Mouse (Mus musculus): ENCODE results near the gene Kng2. TPM values are rescaled to one million over a fixed set of nuclear protein-coding genes. Genes with fewer than 3 reads are reported as not detected.
A peak's percentile ranks its signal among the peaks of the same experiment; 100 is the strongest.
"Not testable (repeated sequence)": the region's sequence is repeated elsewhere in the genome, so short reads cannot be mapped to it uniquely, and the experiment has no call there.

Gene Kng2
- polyA plus RNA-seq, 1 experiment from 2014 or later = not detected

DNA sequence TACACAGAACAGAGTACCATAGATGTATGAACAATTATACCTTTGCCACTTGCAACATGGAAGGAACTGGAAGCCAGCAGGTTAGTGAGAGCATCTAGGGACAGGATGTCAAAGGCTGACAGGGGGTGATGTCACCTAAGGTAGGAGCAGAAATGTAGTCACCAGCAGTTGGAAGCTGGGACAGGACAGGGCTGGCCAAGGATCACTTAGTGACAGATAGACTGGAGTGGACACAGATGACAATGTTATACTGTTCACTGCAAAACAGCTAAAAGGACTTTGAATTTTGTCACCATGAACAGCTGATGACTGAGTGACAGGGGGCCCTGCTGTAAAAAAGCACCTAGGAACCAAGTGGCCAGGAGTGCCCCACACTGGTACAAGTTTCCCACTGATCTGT, 2.7 kb downstream of the Kng2 start:
- no peaks in the 10 kb centered on the region for H3K9me3 ChIP-seq (replicated peaks)
- H3K36me3 ChIP-seq (ENCODE audit: poor library complexity, severe bottlenecking) = no peaks in the 10 kb centered on the region
- no peak overlapping the region for H3K4me3 ChIP-seq
- 0 out of 2 replicates have a peak, but pooled peaks cover 3% of the 10 kb centered on the region for H3K4me1 ChIP-seq
- ATAC-seq = no peak
- H3K4me2 ChIP-seq = no peak overlapping the region
- H3K27ac ChIP-seq = no peak overlapping the region
- no peak overlapping the region for H3K9ac ChIP-seq
- no peaks in the 10 kb centered on the region for H3K27me3 ChIP-seq

GRCm38 (mm10) chr16:23025111-23025510, 4.2 kb downstream of the Kng2 start:
- no peak for ATAC-seq
- WGBS = 30% methylated on average over 6 of the region's 6 CpGs
- Histone ChIP-seq H3K4me1 (0 out of 2 replicates have a peak, but pooled peaks cover 3% of the 10 kb centered on the region), H3K27me3 (no peaks in the 10 kb centered on the region), H3K4me2 (no peak overlapping the region), H3K9me3 (replicated peaks) (no peaks in the 10 kb centered on the region), H3K9ac (no peak overlapping the region), H3K36me3 (ENCODE audit: poor library complexity, severe bottlenecking) (no peaks in the 10 kb centered on the region), H3K27ac (no peak overlapping the region), H3K4me3 (no peak overlapping the region)

- H3K9ac ChIP-seq; H3K4me3 ChIP-seq; H3K36me3 ChIP-seq (ENCODE audit: poor library complexity, severe bottlenecking); H3K4me1 ChIP-seq; H3K4me2 ChIP-seq; ATAC-seq; H3K27me3 ChIP-seq; H3K9me3 ChIP-seq (replicated peaks); H3K27ac ChIP-seq: not testable (repeated sequence)
- 3% methylated on average over 1 of the region's 1 CpGs for WGBS
Measured at GRCm38 (mm10) chr16:23020571-23020970, 8.7 kb downstream of the Kng2 start.

DNA sequence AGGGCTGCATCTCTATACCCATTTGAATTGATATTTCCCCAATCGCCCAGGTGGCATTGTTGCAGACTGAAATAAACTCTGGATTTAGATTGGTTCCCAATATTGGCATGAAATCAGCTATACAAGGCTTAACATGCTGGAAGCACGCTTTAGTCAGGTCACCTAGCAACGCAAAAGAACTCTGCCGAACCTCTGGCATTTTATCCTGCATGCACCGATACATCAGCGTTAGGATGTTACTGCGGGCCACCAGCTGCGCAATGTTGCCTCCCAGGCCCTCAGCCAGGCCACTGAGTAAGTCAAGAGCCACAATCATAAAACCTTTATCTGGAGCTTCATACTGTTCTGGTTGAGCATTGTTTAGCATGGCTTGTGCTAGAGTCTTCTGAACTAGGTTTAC, 14.6 kb downstream of the Kng2 start:
- H3K4me1 ChIP-seq; H3K36me3 ChIP-seq (ENCODE audit: poor library complexity, severe bottlenecking); ATAC-seq; H3K9ac ChIP-seq; H3K4me3 ChIP-seq; H3K27me3 ChIP-seq; H3K9me3 ChIP-seq (replicated peaks); H3K4me2 ChIP-seq; H3K27ac ChIP-seq: not testable (repeated sequence)
- 86% methylated on average over 8 of the region's 8 CpGs for WGBS

DNA sequence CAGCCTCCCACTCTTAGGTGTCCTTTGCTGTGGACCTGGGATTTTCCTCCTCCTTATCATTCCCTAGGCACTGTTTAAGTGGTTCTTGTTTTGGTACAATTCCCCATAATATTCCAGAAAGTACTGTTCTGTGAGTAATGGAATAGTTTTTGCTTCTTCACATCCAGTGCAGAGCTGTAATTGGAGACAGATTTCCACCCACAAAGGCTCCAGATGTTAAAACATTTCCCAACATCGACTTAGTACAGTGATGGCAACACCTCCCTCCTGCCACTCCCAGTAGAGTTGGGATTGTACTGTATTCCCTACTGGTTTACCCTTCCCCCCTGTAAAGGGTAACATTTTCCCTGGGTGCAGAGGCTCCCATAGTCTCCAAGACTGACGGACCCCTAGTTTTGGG, 15.5 kb downstream of the Kng2 start:
- not testable (repeated sequence) for H3K4me3 ChIP-seq; H3K36me3 ChIP-seq (ENCODE audit: poor library complexity, severe bottlenecking); H3K4me1 ChIP-seq; H3K27me3 ChIP-seq; H3K9me3 ChIP-seq (replicated peaks); H3K4me2 ChIP-seq; H3K9ac ChIP-seq; ATAC-seq; H3K27ac ChIP-seq
- 88% methylated on average over 2 of the region's 2 CpGs for WGBS

DNA sequence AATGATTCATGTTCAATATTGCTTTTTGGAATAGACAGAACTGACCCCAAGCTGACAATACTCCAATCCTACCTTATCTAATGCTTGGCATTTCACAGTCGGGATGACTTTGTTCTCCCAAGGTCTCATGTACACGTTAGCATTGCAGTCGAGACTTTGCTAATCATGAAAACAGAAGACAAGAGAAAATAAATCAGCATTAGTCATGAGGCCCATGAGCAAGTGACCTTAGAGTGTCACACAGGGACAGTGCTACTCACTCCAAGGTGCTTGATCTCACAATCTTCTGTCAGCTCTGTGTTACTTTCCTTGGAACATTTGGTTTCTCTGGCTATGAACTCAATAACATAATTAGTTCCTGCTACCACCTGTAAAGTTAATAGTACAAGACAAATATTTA, 32.3 kb downstream of the Kng2 start:
- not testable (repeated sequence) for H3K4me2 ChIP-seq; H3K9ac ChIP-seq; H3K27ac ChIP-seq; H3K9me3 ChIP-seq (replicated peaks); H3K4me3 ChIP-seq; H3K27me3 ChIP-seq; H3K36me3 ChIP-seq (ENCODE audit: poor library complexity, severe bottlenecking); ATAC-seq; H3K4me1 ChIP-seq
- 86% methylated on average over 3 of the region's 3 CpGs for WGBS

- H3K36me3 ChIP-seq (ENCODE audit: poor library complexity, severe bottlenecking) = no peaks in the 10 kb centered on the region
- H3K9ac ChIP-seq = no peak overlapping the region
- no peaks in the 10 kb centered on the region for H3K9me3 ChIP-seq (replicated peaks)
- H3K4me3 ChIP-seq = no peak overlapping the region
- whole genome bisulfite sequencing = 86% methylated on average over 1 of the region's 1 CpGs
- no peaks in the 10 kb centered on the region for H3K4me1 ChIP-seq
- no peak for ATAC-seq
- no peak overlapping the region for H3K27ac ChIP-seq
- no peaks in the 10 kb centered on the region for H3K27me3 ChIP-seq
- H3K4me2 ChIP-seq = no peak overlapping the region
Measured at GRCm38 (mm10) chr16:22967383-22968030, 61.8 kb downstream of the Kng2 start.

GRCm38 (mm10) chr16:22963293-22963692, 66.0 kb downstream of the Kng2 start:
- H3K27me3 ChIP-seq = no peaks in the 10 kb centered on the region
- no peaks in the 10 kb centered on the region for H3K9me3 ChIP-seq (replicated peaks)
- no peak overlapping the region for H3K27ac ChIP-seq
- ATAC-seq = no peak
- no peak overlapping the region for H3K9ac ChIP-seq
- no peaks in the 10 kb centered on the region for H3K36me3 ChIP-seq (ENCODE audit: poor library complexity, severe bottlenecking)
- H3K4me1 ChIP-seq = no peaks in the 10 kb centered on the region
- H3K4me2 ChIP-seq = no peak overlapping the region
- no peak overlapping the region for H3K4me3 ChIP-seq

DNA sequence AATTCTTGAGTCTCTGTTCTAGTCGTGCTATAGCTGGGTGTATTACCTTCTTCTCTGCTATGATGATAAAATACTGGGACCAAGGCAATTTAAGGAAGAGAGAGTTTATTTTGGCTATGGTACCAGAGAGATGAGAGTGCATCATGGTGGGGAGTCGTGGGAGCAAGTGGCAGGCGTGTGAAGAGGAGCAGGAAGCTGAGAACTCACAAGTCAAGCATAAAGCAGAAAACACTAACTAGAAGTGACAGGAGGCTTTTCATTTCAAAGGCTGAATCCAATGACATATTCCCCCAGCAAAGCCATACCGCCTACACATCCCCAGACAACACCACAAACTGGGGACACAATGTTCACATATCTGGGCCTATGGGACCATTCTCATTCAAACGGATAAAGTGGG, 67.0 kb downstream of the Kng2 start:
- Histone ChIP-seq H3K36me3 (ENCODE audit: poor library complexity, severe bottlenecking) (no peaks in the 10 kb centered on the region), H3K4me1 (no peaks in the 10 kb centered on the region), H3K27ac (no peak overlapping the region), H3K9me3 (replicated peaks) (no peaks in the 10 kb centered on the region), H3K4me3 (no peak overlapping the region), H3K4me2 (no peak overlapping the region), H3K9ac (no peak overlapping the region), H3K27me3 (no peaks in the 10 kb centered on the region)
- 85% methylated on average over 5 of the region's 5 CpGs for WGBS
- ATAC-seq = no peak

GRCm38 (mm10) chr16:22961073-22961472, 68.2 kb downstream of the Kng2 start:
- H3K27ac ChIP-seq = no peak overlapping the region
- no peak overlapping the region for H3K4me2 ChIP-seq
- H3K4me1 ChIP-seq = no peaks in the 10 kb centered on the region
- 95% methylated on average over 8 of the region's 8 CpGs for WGBS
- no peaks in the 10 kb centered on the region for H3K27me3 ChIP-seq
- H3K4me3 ChIP-seq = no peak overlapping the region
- no peak overlapping the region for H3K9ac ChIP-seq
- no peaks in the 10 kb centered on the region for H3K9me3 ChIP-seq (replicated peaks)
- H3K36me3 ChIP-seq (ENCODE audit: poor library complexity, severe bottlenecking) = no peaks in the 10 kb centered on the region
- no peak for ATAC-seq

GRCm38 (mm10) chr16:22956085-22956439, 73.2 kb downstream of the Kng2 start:
- Histone ChIP-seq H3K4me2 (peak overlapping the region; percentile 19; the same call in 1 of the 2 replicates), H3K9ac (no peak overlapping the region), H3K27me3 (no peaks in the 10 kb centered on the region), H3K27ac (no peak overlapping the region), H3K36me3 (ENCODE audit: poor library complexity, severe bottlenecking) (no peaks in the 10 kb centered on the region), H3K4me1 (no peaks in the 10 kb centered on the region), H3K9me3 (replicated peaks) (no peaks in the 10 kb centered on the region), H3K4me3 (no peak overlapping the region)
- no peak for ATAC-seq
- WGBS = 69% methylated on average over 11 of the region's 11 CpGs

DNA sequence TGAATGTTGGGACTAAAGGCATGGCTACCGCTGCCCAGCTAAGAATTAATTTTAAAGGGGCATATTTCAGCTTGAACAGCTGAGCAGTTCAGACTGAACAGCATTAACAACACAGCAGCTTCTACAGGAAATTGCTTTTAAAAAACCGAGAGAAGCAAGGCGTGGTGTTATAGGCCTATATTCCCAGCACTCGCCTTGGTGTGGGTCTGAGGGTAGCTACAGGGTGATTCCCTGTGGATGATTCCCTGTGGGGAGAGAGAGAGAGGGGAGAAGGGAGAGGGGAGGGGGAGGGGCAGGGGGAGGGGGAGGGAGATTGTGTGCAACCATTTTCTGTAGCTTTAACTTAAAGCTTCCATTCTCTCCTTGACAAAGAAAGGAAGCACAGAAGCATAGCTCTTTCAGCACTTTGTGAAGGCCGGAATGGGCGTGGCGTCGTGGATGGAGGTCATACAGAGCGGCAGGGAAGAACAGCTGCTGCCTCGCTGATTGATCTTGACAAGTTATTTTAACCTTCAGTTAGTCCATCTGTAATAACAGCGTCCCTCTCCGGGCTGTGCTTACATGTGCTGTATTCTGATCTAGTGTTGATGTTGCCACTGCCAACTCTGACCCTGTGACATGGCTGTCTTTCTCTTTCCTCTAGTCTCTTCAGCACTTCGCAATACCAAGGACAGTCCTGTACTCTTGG, 73.7 kb downstream of the Kng2 start:
- no peaks in the 10 kb centered on the region for H3K36me3 ChIP-seq (ENCODE audit: poor library complexity, severe bottlenecking)
- ATAC-seq = no peak
- no peaks in the 10 kb centered on the region for H3K27me3 ChIP-seq
- 62% methylated on average over 13 of the region's 13 CpGs for WGBS
- H3K4me1 ChIP-seq = no peaks in the 10 kb centered on the region
- peak overlapping the region; percentile 19; the same call in 1 of the 2 replicates for H3K4me2 ChIP-seq
- no peak overlapping the region for H3K4me3 ChIP-seq
- no peaks in the 10 kb centered on the region for H3K9me3 ChIP-seq (replicated peaks)
- no peak overlapping the region for H3K9ac ChIP-seq
- H3K27ac ChIP-seq = no peak overlapping the region

- WGBS = 42% methylated on average over 4 of the region's 4 CpGs
- H3K9me3 ChIP-seq (replicated peaks) = no peaks in the 10 kb centered on the region
Measured at GRCm38 (mm10) chr16:22953069-22953468, 76.2 kb downstream of the Kng2 start.

More at GRCm38 (mm10) chr16:22953069-22953468, 76.2 kb downstream of the Kng2 start:
- Histone ChIP-seq H3K4me2 (no peak overlapping the region), H3K27me3 (no peaks in the 10 kb centered on the region), H3K4me1 (no peaks in the 10 kb centered on the region), H3K4me3 (no peak overlapping the region), H3K36me3 (ENCODE audit: poor library complexity, severe bottlenecking) (no peaks in the 10 kb centered on the region), H3K27ac (no peak overlapping the region), H3K9ac (no peak overlapping the region)
- ATAC-seq = no peak
